Mouse (Mus musculus): Measurements from ENCODE around the gene Stk19. TPM values are rescaled to one million over a fixed set of nuclear protein-coding genes. Genes with fewer than 3 reads are reported as not detected.

Gene Stk19
- polyA plus RNA-seq (2017; shearing (Covaris generic)), result 10 to 100 TPM; 37.4 to 47.4 TPM

GRCm38 (mm10) chr17:34836856-34837221, at the start of gene Stk19, which contains the start of gene Dxo:
Gene Stk19, minus strand, starts transcription at chr17:34836945.
Gene Dxo, plus strand, starts transcription at chr17:34837019.

GRCm38 (mm10) chr17:34881683-34882310, 45.1 kb upstream of the Stk19 start, which contains the start of gene Gm20547:
Gene Gm20547, minus strand, starts transcription at chr17:34882042.

GRCm38 (mm10) chr17:34879336-34879879, 42.7 kb upstream of the Stk19 start, which contains the start of gene Zbtb12:
Gene Zbtb12, plus strand, starts transcription at chr17:34879483.

GRCm38 (mm10) chr17:34862416-34863081, 25.8 kb upstream of the Stk19 start, which contains the start of gene Cfb:
Gene Cfb, minus strand, starts transcription at chr17:34862518.

GRCm38 (mm10) chr17:34849722-34850516, 13.2 kb upstream of the Stk19 start, which contains the start of the genes Skiv2l and Nelfe:
Gene Skiv2l, minus strand, starts transcription at chr17:34850210.
Gene Nelfe, plus strand, starts transcription at chr17:34850391.

GRCm38 (mm10) chr17:34804301-34804700, 32.4 kb downstream of the Stk19 start, which contains the start of gene Cyp21a1:
Gene Cyp21a1, minus strand, starts transcription at chr17:34804561.

Other genes starting within 250 kb of the Stk19 start
- gene Gpsm3, start 247.1 kb downstream of the Stk19 start, polyA plus RNA-seq (2017; shearing (Covaris generic)), result 100 to 1,000 TPM; 254 to 344 TPM
- gene Pbx2, start 245.7 kb downstream of the Stk19 start, polyA plus RNA-seq (2017; shearing (Covaris generic)), result 10 to 100 TPM; 16.3 to 23.4 TPM
- gene Ager, start 239.1 kb downstream of the Stk19 start, polyA plus RNA-seq (2017; shearing (Covaris generic)), result 1 to 10 TPM; 1.6 to 2.9 TPM
- 10 to 100 TPM; 80.3 to 84.2 TPM for gene Rnf5, start 233.3 kb downstream of the Stk19 start, polyA plus RNA-seq (2017; shearing (Covaris generic))
- gene Agpat1, start 232.7 kb downstream of the Stk19 start, polyA plus RNA-seq (2017; shearing (Covaris generic)), result 10 to 100 TPM; 17.4 to 28.1 TPM
- gene Egfl8, start 221.0 kb downstream of the Stk19 start, polyA plus RNA-seq (2017; shearing (Covaris generic)), result 1 to 10 TPM in 1 of 2 experiments, under 1 TPM in 1; 0.29 to 2.0 TPM
- 10 to 100 TPM; 16.0 to 19.4 TPM for gene Ppt2, start 208.4 kb downstream of the Stk19 start, polyA plus RNA-seq (2017; shearing (Covaris generic))
- 1 to 10 TPM; 1.4 to 1.6 TPM for gene Prrt1, start 207.4 kb downstream of the Stk19 start, polyA plus RNA-seq (2017; shearing (Covaris generic))
- 1 to 10 TPM; 3.3 to 6.0 TPM for gene Fkbpl, start 192.2 kb downstream of the Stk19 start, polyA plus RNA-seq (2017; shearing (Covaris generic))
- 10 to 100 TPM; 46.6 to 60.7 TPM for gene Atf6b, start 189.8 kb downstream of the Stk19 start, polyA plus RNA-seq (2017; shearing (Covaris generic))
- gene Tnxb, start 166.4 kb downstream of the Stk19 start, polyA plus RNA-seq (2017; shearing (Covaris generic)), result under 1 TPM in 1 of 2 experiments, not detected in 1; 0.07 TPM
- gene C4b, start 93.1 kb downstream of the Stk19 start, polyA plus RNA-seq (2017; shearing (Covaris generic)), result 1 to 10 TPM in 1 of 2 experiments, not detected in 1; 3.0 TPM
- gene Cyp21a1, start 32.4 kb downstream of the Stk19 start, polyA plus RNA-seq (2017; shearing (Covaris generic)), result not detected
- gene Dxo, start 74 bp upstream of the Stk19 start, polyA plus RNA-seq (2017; shearing (Covaris generic)), result 10 to 100 TPM; 47.0 to 49.6 TPM
- 100 to 1,000 TPM in 1 of 2 experiments, 10 to 100 TPM in 1; 81.8 to 107 TPM for gene Skiv2l, start 13.3 kb upstream of the Stk19 start, polyA plus RNA-seq (2017; shearing (Covaris generic))
- gene Nelfe, start 13.4 kb upstream of the Stk19 start, polyA plus RNA-seq (2017; shearing (Covaris generic)), result 10 to 100 TPM; 37.9 to 46.0 TPM
- gene Cfb, start 25.6 kb upstream of the Stk19 start, polyA plus RNA-seq (2017; shearing (Covaris generic)), result 1 to 10 TPM; 1.8 to 8.9 TPM
- under 1 TPM; 0.16 to 0.74 TPM for gene Zbtb12, start 42.5 kb upstream of the Stk19 start, polyA plus RNA-seq (2017; shearing (Covaris generic))
- gene Gm20547, start 45.1 kb upstream of the Stk19 start, polyA plus RNA-seq (2017; shearing (Covaris generic)), result not detected
- gene C2, start 61.3 kb upstream of the Stk19 start, polyA plus RNA-seq (2017; shearing (Covaris generic)), result 1 to 10 TPM; 1.6 to 4.0 TPM
- gene Ehmt2, start 61.5 kb upstream of the Stk19 start, polyA plus RNA-seq (2017; shearing (Covaris generic)), result 10 to 100 TPM; 60.3 to 72.7 TPM
- gene Slc44a4, start 77.5 kb upstream of the Stk19 start, polyA plus RNA-seq (2017; shearing (Covaris generic)), result not detected
- gene Neu1, start 94.3 kb upstream of the Stk19 start, polyA plus RNA-seq (2017; shearing (Covaris generic)), result 10 to 100 TPM; 55.1 to 60.0 TPM
- gene Hspa1b, start 122.3 kb upstream of the Stk19 start, polyA plus RNA-seq (2017; shearing (Covaris generic)), result 10 to 100 TPM in 1 of 2 experiments, under 1 TPM in 1; 0.70 to 78.1 TPM
- 1 to 10 TPM in 1 of 2 experiments, not detected in 1; 2.5 TPM for gene Gm20481, start 133.0 kb upstream of the Stk19 start, polyA plus RNA-seq (2017; shearing (Covaris generic))
- gene Hspa1a, start 135.2 kb upstream of the Stk19 start, polyA plus RNA-seq (2017; shearing (Covaris generic)), result 10 to 100 TPM in 1 of 2 experiments, not detected in 1; 18.3 TPM
- under 1 TPM; 0.27 to 0.50 TPM for gene Hspa1l, start 135.8 kb upstream of the Stk19 start, polyA plus RNA-seq (2017; shearing (Covaris generic))
- gene Lsm2, start 144.9 kb upstream of the Stk19 start, polyA plus RNA-seq (2017; shearing (Covaris generic)), result 10 to 100 TPM; 79.0 to 93.1 TPM
- 100 to 1,000 TPM; 126 to 153 TPM for gene Vars, start 164.0 kb upstream of the Stk19 start, polyA plus RNA-seq (2017; shearing (Covaris generic))
- gene Vwa7, start 179.6 kb upstream of the Stk19 start, polyA plus RNA-seq (2017; shearing (Covaris generic)), result under 1 TPM in 1 of 2 experiments, not detected in 1; 0.52 TPM
- under 1 TPM; 0.36 to 0.48 TPM for gene Sapcd1, start 191.1 kb upstream of the Stk19 start, polyA plus RNA-seq (2017; shearing (Covaris generic))
- gene Msh5, start 209.8 kb upstream of the Stk19 start, polyA plus RNA-seq (2017; shearing (Covaris generic)), result 1 to 10 TPM in 1 of 2 experiments, under 1 TPM in 1; 0.87 to 2.6 TPM
- gene Clic1, start 213.0 kb upstream of the Stk19 start, polyA plus RNA-seq (2017; shearing (Covaris generic)), result 100 to 1,000 TPM; 647 to 661 TPM
- 1 to 10 TPM in 1 of 2 experiments, under 1 TPM in 1; 0.83 to 2.7 TPM for gene Ddah2, start 222.1 kb upstream of the Stk19 start, polyA plus RNA-seq (2017; shearing (Covaris generic))
- not detected for gene Ly6g6c, start 228.4 kb upstream of the Stk19 start, polyA plus RNA-seq (2017; shearing (Covaris generic))
- not detected for gene Mpig6b, start 229.2 kb upstream of the Stk19 start, polyA plus RNA-seq (2017; shearing (Covaris generic))
- gene Ly6g6e, start 240.0 kb upstream of the Stk19 start, polyA plus RNA-seq (2017; shearing (Covaris generic)), result under 1 TPM in 1 of 2 experiments, not detected in 1; 0.15 TPM
- gene Ly6g6d, start 241.1 kb upstream of the Stk19 start, polyA plus RNA-seq (2017; shearing (Covaris generic)), result not detected
- gene Ly6g6f, start 248.7 kb upstream of the Stk19 start, polyA plus RNA-seq (2017; shearing (Covaris generic)), result under 1 TPM in 1 of 2 experiments, not detected in 1; 0.26 TPM

Data from activated CD4-positive, CD25-positive, alpha-beta regulatory T cell (primary cell).